Mouse (Mus musculus) forebrain, embryonic 11.5 days (tissue): ENCODE data around the gene 1700012A03Rik. TPM values are rescaled to one million over a fixed set of nuclear protein-coding genes. Genes with fewer than 3 reads are reported as not detected.

Experiments used
- ATAC-seq: fragments of 200-750 bp; cut with Nextera tagmentation; replicated peaks from 2 replicates; pipeline ENCODE4 v1.8.0; 2017; ENCODE audit warnings: moderate TSS enrichment; ENCODE audit not compliant: low FRiP score
- DNase-seq: peaks from one replicate; pipeline ENCODE4 v3.0.0-alpha.2; 2017; ENCODE audit warnings: low spot score
- H3K27ac ChIP-seq: fragments of 300-500 bp; sonication (generic); 2 replicates; pipeline ENCODE4 v1.5.1; 2014; ENCODE audit warnings: low read depth, low read length
- H3K27me3 ChIP-seq: fragments of 300-500 bp; sonication (generic); 2 replicates; pipeline ENCODE4 v1.6.1; 2014; ENCODE audit warnings: mild to moderate bottlenecking, low read length, mixed read lengths; ENCODE audit not compliant: control insufficient read depth, insufficient read depth
- H3K36me3 ChIP-seq: fragments of 300-500 bp; sonication (generic); 2 replicates; pipeline ENCODE4 v1.6.1; 2014; ENCODE audit warnings: mild to moderate bottlenecking, low read length, moderate library complexity, mixed read lengths; ENCODE audit not compliant: control insufficient read depth, insufficient read depth
- H3K4me1 ChIP-seq: fragments of 300-500 bp; sonication (generic); replicated peaks from 2 replicates; pipeline ENCODE4 v1.6.1; 2014; ENCODE audit warnings: low read length, mixed read lengths; ENCODE audit not compliant: control insufficient read depth, insufficient read depth
- H3K4me2 ChIP-seq: fragments of 300-500 bp; sonication (generic); 2 replicates; pipeline ENCODE4 v1.6.1; 2014; ENCODE audit warnings: low read depth, mild to moderate bottlenecking, low read length, moderate library complexity, mixed read lengths; ENCODE audit not compliant: severe bottlenecking
- H3K4me3 ChIP-seq: fragments of 300-500 bp; sonication (generic); 2 replicates; pipeline ENCODE4 v1.5.1; 2014; ENCODE audit warnings: low read depth, low read length
- H3K9ac ChIP-seq: fragments of 300-500 bp; sonication (generic); 2 replicates; pipeline ENCODE4 v1.6.1; 2014; ENCODE audit warnings: low read length
- H3K9me3 ChIP-seq: fragments of 300-500 bp; sonication (generic); 2 replicates; pipeline ENCODE4 v1.6.1; 2016; ENCODE audit warnings: low read length, mixed read lengths; ENCODE audit not compliant: control insufficient read depth
- WGBS: fragments of 180-500 bp; shearing (Covaris S2); extraction: QIAGEN DNeasy Blood & Tissue Kit; methylation state at CpG from one replicate; pipeline ENCODE4 v1.1.7; 2014; 5-methylcytosine and 5-hydroxymethylcytosine counted together
- polyA plus RNA-seq: library from polyadenylated mRNA; unstranded; fragments of >200 nt; fragmentation: Nextera tagmentation; extraction: Ambion mirVana; gene quantifications from 2 replicates; pipeline ENCODE4 v1.2.1, GENCODE M21; 2014

The 1700012A03Rik gene
- polyA plus RNA-seq, 1 experiment from 2014 or later = not detected

GRCm38 (mm10) chr6:32060641-32061040, 10.6 kb downstream of the 1700012A03Rik start:
- H3K4me2 ChIP-seq = no peak overlapping the region
- no peak for DNase-seq
- 83% methylated on average over 2 of the region's 2 CpGs for WGBS
- H3K9ac ChIP-seq = no peak overlapping the region
- no peak overlapping the region for H3K27ac ChIP-seq
- H3K4me3 ChIP-seq = no peak overlapping the region
- no peaks in the 10 kb centered on the region for H3K36me3 ChIP-seq
- H3K9me3 ChIP-seq = no peaks in the 10 kb centered on the region
- no peaks in the 10 kb centered on the region for H3K27me3 ChIP-seq
- H3K4me1 ChIP-seq = no peaks in the 10 kb centered on the region
- ATAC-seq = no peak

- Histone ChIP-seq H3K27ac (no peak overlapping the region), H3K36me3 (no peaks in the 10 kb centered on the region), H3K9me3 (no peaks in the 10 kb centered on the region), H3K9ac (no peak overlapping the region), H3K4me1 (no peaks in the 10 kb centered on the region), H3K27me3 (no peaks in the 10 kb centered on the region), H3K4me2 (no peak overlapping the region), H3K4me3 (no peak overlapping the region)
- WGBS = 85% methylated on average over 9 of the region's 9 CpGs
- no peak for DNase-seq
- ATAC-seq = no peak
Measured at GRCm38 (mm10) chr6:32061266-32061665, 11.2 kb downstream of the 1700012A03Rik start.

- H3K9me3 ChIP-seq = no peaks in the 10 kb centered on the region
- WGBS = 92% methylated on average over 10 of the region's 10 CpGs
- no peaks in the 10 kb centered on the region for H3K27me3 ChIP-seq
- no peak for ATAC-seq
- no peak overlapping the region for H3K4me2 ChIP-seq
- no peak for DNase-seq
- no peaks in the 10 kb centered on the region for H3K36me3 ChIP-seq
- H3K4me3 ChIP-seq = no peak overlapping the region
- H3K4me1 ChIP-seq = no peaks in the 10 kb centered on the region
- H3K9ac ChIP-seq = no peak overlapping the region
- no peak overlapping the region for H3K27ac ChIP-seq
Measured at GRCm38 (mm10) chr6:32065789-32066510, 15.9 kb downstream of the 1700012A03Rik start.

GRCm38 (mm10) chr6:32072161-32072560, 22.1 kb downstream of the 1700012A03Rik start:
- Histone ChIP-seq H3K4me1 (no peaks in the 10 kb centered on the region), H3K36me3 (no peaks in the 10 kb centered on the region), H3K9ac (no peak overlapping the region), H3K27ac (no peak overlapping the region), H3K27me3 (no peaks in the 10 kb centered on the region), H3K4me3 (no peak overlapping the region), H3K4me2 (no peak overlapping the region), H3K9me3 (no peaks in the 10 kb centered on the region)
- DNase-seq = no peak
- WGBS = 80% methylated on average over 1 of the region's 1 CpGs
- no peak for ATAC-seq

- Histone ChIP-seq H3K27me3 (no peaks in the 10 kb centered on the region), H3K4me2 (no peak overlapping the region), H3K36me3 (no peaks in the 10 kb centered on the region), H3K4me3 (no peak overlapping the region), H3K4me1 (no peaks in the 10 kb centered on the region), H3K9ac (no peak overlapping the region), H3K9me3 (no peaks in the 10 kb centered on the region), H3K27ac (no peak overlapping the region)
- no peak for DNase-seq
- no peak for ATAC-seq
- WGBS = 89% methylated on average over 12 of the region's 14 CpGs
Measured at GRCm38 (mm10) chr6:32093312-32093711, 43.3 kb downstream of the 1700012A03Rik start.

- DNase-seq = no peak
- Histone ChIP-seq H3K27ac (no peak overlapping the region), H3K36me3 (no peaks in the 10 kb centered on the region), H3K4me2 (no peak overlapping the region), H3K9ac (no peak overlapping the region), H3K9me3 (no peaks in the 10 kb centered on the region), H3K4me3 (no peak overlapping the region), H3K4me1 (no peaks in the 10 kb centered on the region), H3K27me3 (no peaks in the 10 kb centered on the region)
- no peak for ATAC-seq
- 55% methylated on average over 9 of the region's 9 CpGs for WGBS
Measured at GRCm38 (mm10) chr6:32105547-32106275, 55.7 kb downstream of the 1700012A03Rik start.
